Mouse (Mus musculus): ENCODE data around the gene Shkbp1. TPM values are rescaled to one million over a fixed set of nuclear protein-coding genes. Genes with fewer than 3 reads are reported as not detected.

Shkbp1 gene
- polyA plus RNA-seq, 2 experiments: 30.5 to 58.7 TPM

DNA sequence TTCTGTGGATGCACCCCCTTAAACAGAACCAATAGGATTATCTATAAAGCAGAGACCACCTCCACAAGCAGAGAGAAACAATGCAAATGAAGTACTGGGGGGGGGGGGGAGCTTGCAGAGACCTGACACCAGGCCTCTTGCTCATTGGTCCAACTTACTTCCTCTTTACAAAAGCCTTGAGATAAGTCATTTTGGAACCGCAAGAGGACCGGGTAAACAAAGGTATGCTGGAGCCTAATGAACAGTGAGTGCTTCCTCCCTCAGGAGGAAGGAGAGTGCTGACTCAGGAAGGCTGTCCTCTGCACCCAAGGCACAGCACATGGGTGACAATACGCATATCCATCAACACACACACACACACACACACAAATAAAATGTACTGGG is 1.8 kb upstream of the Shkbp1 start:
- H3K36me3 ChIP-seq (ENCODE audit: control insufficient read depth, insufficient read depth, low read length): peaks cover 8% of the 10 kb centered on the region; the same call in 1 of the 2 replicates
- no peak for DNase-seq (ENCODE audit: low spot score)
- H3K27ac ChIP-seq (replicated peaks; ENCODE audit: low read depth, low read length): no peak overlapping the region
- peaks cover 21% of the 10 kb centered on the region for H3K4me1 ChIP-seq (ENCODE audit: control insufficient read depth, insufficient read depth, low read length)
- TF ChIP-seq POLR2A (IDR thresholded peaks at IDR 0.05; ENCODE audit: borderline replicate concordance, extremely low read depth, insufficient read depth, insufficient read length): no peak
- WGBS: 29% methylated on average over 3 of the region's 3 CpGs
- no peaks in the 10 kb centered on the region for H3K9me3 ChIP-seq (ENCODE audit: control insufficient read depth, low read length)
- H3K4me2 ChIP-seq (replicated peaks; ENCODE audit: low read depth, low read length, severe bottlenecking): no peak overlapping the region
- H3K27me3 ChIP-seq (ENCODE audit: control insufficient read depth, insufficient read depth, low read length): peaks cover 21% of the 10 kb centered on the region
- no peak for ATAC-seq (ENCODE audit: low FRiP score, low read depth)
- no peak overlapping the region for H3K9ac ChIP-seq (ENCODE audit: low read depth, low read length, severe bottlenecking)
- peak overlapping the region; percentile 68; the same call in 1 of the 2 replicates for H3K4me3 ChIP-seq (replicated peaks; ENCODE audit: low read length)

DNA sequence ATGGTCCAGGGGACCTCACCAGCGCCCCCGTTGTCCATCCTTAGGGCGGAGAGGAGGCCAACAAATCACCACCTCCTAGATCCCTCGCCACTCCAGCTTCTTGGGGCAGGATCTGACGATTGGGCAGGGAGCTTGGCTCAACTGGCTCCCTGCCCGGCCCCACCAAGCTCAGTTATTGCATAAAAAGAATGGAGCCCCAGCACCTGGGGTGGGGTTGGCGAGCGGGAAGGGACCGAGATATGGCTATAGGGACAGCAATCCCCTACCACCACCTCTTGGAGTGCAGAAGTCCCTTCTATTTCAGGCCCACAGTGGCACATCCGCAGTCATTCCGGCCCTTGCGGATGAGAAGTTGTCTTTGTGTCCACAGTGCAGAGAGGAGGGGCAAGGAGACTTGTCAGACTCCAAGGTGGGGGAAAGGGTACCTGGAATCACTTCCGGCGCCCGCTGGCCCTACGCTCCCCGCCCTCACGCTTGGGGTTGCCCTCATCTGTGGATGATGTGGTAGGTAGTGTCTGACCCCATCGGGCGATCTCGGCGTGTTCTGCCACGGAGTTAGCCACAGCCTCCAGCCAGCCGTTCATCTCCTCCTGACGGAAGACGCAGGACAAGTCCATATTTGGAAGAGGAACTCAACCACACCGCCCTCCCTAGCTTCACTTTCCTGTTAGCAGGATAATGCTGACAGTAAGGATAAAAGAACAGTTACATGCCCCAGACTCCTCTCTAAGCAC is 1.2 kb upstream of the Shkbp1 start, which contains the start of gene Gm20479:
Gene Gm20479, minus strand, starts transcription at position 559 of the 734 bp plus-strand sequence.
- H3K4me1 ChIP-seq (ENCODE audit: control insufficient read depth, insufficient read depth, low read length): peaks cover 21% of the 10 kb centered on the region
- H3K9me3 ChIP-seq (ENCODE audit: control insufficient read depth, low read length): no peaks in the 10 kb centered on the region
- peak within 1 kb of the TSS; percentile 68 for H3K4me3 ChIP-seq (replicated peaks; ENCODE audit: low read length)
- no peak for DNase-seq (ENCODE audit: low spot score)
- peak within 1 kb of the TSS; percentile 38; the same call in 1 of the 2 replicates for H3K9ac ChIP-seq (ENCODE audit: low read depth, low read length, severe bottlenecking)
- no peak within 1 kb of the TSS for H3K27ac ChIP-seq (replicated peaks; ENCODE audit: low read depth, low read length)
- H3K27me3 ChIP-seq (ENCODE audit: control insufficient read depth, insufficient read depth, low read length): peaks cover 16% of the 10 kb centered on the region
- H3K4me2 ChIP-seq (replicated peaks; ENCODE audit: low read depth, low read length, severe bottlenecking): peak within 1 kb of the TSS; percentile 68
- no peak for TF ChIP-seq POLR2A (IDR thresholded peaks at IDR 0.05; ENCODE audit: borderline replicate concordance, extremely low read depth, insufficient read depth, insufficient read length)
- ATAC-seq (ENCODE audit: low FRiP score, low read depth): no peak
- WGBS: 7% methylated on average over 27 of the region's 27 CpGs
- peaks cover 11% of the 10 kb centered on the region; the same call in 1 of the 2 replicates for H3K36me3 ChIP-seq (ENCODE audit: control insufficient read depth, insufficient read depth, low read length)

DNA sequence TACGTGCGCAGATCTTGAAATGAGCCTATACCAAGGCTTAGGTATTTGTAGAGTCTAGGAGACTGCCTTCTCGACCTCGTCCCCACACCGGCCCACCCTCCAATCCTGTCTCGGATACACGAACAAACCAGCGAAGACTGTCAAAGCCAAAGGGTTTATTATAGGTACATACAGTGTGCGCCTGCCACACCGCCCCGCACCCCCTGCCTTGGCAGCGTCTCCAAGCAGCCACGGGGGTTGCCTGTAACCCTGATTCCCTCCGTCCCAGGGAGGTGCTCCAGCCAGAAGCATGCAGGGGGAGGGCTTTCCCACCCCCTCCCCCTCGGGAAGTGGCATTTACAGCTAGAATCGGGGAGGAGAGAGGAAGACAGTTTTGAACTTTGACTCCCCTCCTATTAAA is 429 bp upstream of the Shkbp1 start:
- peak overlapping the region; percentile 43; the same call in 1 of the 2 replicates for H3K9ac ChIP-seq (ENCODE audit: low read depth, low read length, severe bottlenecking)
- peaks cover 14% of the 10 kb centered on the region for H3K27me3 ChIP-seq (ENCODE audit: control insufficient read depth, insufficient read depth, low read length)
- TF ChIP-seq POLR2A (IDR thresholded peaks at IDR 0.05; ENCODE audit: borderline replicate concordance, extremely low read depth, insufficient read depth, insufficient read length): no peak
- peaks cover 21% of the 10 kb centered on the region for H3K4me1 ChIP-seq (ENCODE audit: control insufficient read depth, insufficient read depth, low read length)
- H3K9me3 ChIP-seq (ENCODE audit: control insufficient read depth, low read length): no peaks in the 10 kb centered on the region
- ATAC-seq (ENCODE audit: low FRiP score, low read depth) (peak; percentile 23), DNase-seq (ENCODE audit: low spot score) (no peak)
- peak overlapping the region; percentile 68 for H3K4me3 ChIP-seq (replicated peaks; ENCODE audit: low read length)
- H3K4me2 ChIP-seq (replicated peaks; ENCODE audit: low read depth, low read length, severe bottlenecking): peak overlapping the region; percentile 68
- H3K27ac ChIP-seq (replicated peaks; ENCODE audit: low read depth, low read length): no peak overlapping the region
- H3K36me3 ChIP-seq (ENCODE audit: control insufficient read depth, insufficient read depth, low read length): peaks cover 11% of the 10 kb centered on the region; the same call in 1 of the 2 replicates
- 1% methylated on average over 16 of the region's 16 CpGs for WGBS

DNA sequence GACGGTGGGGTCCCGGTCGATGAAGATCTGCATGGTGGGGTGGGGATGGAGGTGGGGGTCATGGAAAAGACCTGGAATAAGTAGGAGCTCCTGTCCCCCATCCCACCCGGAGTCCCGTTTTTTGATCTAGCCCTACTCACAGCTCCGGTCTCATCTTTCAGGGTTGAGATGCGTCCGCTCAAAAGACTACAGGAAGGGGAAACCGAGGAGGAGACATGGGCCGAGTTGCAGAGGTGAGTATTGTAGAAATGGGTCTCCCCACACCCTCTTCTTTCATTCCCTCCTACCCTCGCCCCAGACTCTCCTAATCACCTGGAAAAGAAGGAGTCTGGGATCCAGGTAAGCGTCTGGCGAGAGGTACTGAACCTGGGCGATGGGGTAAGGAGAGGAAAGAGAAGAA is 558 bp downstream of the Shkbp1 start:
- Histone ChIP-seq H3K27ac (replicated peaks; ENCODE audit: low read depth, low read length) (no peak overlapping the region), H3K4me1 (ENCODE audit: control insufficient read depth, insufficient read depth, low read length) (peaks cover 21% of the 10 kb centered on the region), H3K27me3 (ENCODE audit: control insufficient read depth, insufficient read depth, low read length) (peaks cover 14% of the 10 kb centered on the region), H3K9ac (ENCODE audit: low read depth, low read length, severe bottlenecking) (peak overlapping the region; percentile 43), H3K9me3 (ENCODE audit: control insufficient read depth, low read length) (no peaks in the 10 kb centered on the region), H3K4me3 (replicated peaks; ENCODE audit: low read length) (peak overlapping the region; percentile 68), H3K36me3 (ENCODE audit: control insufficient read depth, insufficient read depth, low read length) (peaks cover 17% of the 10 kb centered on the region), H3K4me2 (replicated peaks; ENCODE audit: low read depth, low read length, severe bottlenecking) (peak overlapping the region; percentile 68)
- TF ChIP-seq POLR2A (IDR thresholded peaks at IDR 0.05; ENCODE audit: borderline replicate concordance, extremely low read depth, insufficient read depth, insufficient read length): no peak
- ATAC-seq (ENCODE audit: low FRiP score, low read depth) (no peak), DNase-seq (ENCODE audit: low spot score) (no peak)
- WGBS: 8% methylated on average over 14 of the region's 14 CpGs

DNA sequence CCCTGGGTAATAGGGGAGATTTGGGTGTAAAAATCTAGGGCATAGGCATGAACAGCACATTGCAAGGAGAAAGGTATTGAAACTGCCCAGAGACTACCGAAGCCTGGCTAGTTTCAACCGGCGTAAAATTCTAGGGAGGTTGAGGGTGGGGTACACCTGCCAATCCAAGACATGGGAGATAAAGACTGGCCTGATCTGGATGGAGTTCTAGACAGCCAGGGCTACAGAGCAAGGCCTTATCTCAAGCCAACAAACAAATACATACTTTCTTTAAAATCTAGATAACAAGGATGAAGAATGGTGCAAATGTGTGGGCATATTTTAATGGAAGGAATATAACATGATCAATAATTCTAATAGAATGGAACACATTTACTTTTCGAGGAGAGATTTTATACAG is 1.0 kb downstream of the Shkbp1 start:
- ATAC-seq (ENCODE audit: low FRiP score, low read depth) (no peak), DNase-seq (ENCODE audit: low spot score) (no peak)
- no peak for TF ChIP-seq POLR2A (IDR thresholded peaks at IDR 0.05; ENCODE audit: borderline replicate concordance, extremely low read depth, insufficient read depth, insufficient read length)
- Histone ChIP-seq H3K9me3 (ENCODE audit: control insufficient read depth, low read length) (no peaks in the 10 kb centered on the region), H3K27me3 (ENCODE audit: control insufficient read depth, insufficient read depth, low read length) (peaks cover 14% of the 10 kb centered on the region), H3K27ac (replicated peaks; ENCODE audit: low read depth, low read length) (no peak overlapping the region), H3K4me2 (replicated peaks; ENCODE audit: low read depth, low read length, severe bottlenecking) (peak overlapping the region; percentile 68), H3K36me3 (ENCODE audit: control insufficient read depth, insufficient read depth, low read length) (peaks cover 20% of the 10 kb centered on the region), H3K9ac (ENCODE audit: low read depth, low read length, severe bottlenecking) (peak overlapping the region; percentile 43; the same call in 1 of the 2 replicates), H3K4me3 (replicated peaks; ENCODE audit: low read length) (peak overlapping the region; percentile 68), H3K4me1 (ENCODE audit: control insufficient read depth, insufficient read depth, low read length) (peaks cover 21% of the 10 kb centered on the region)
- 46% methylated on average over 4 of the region's 4 CpGs for WGBS
